Mouse (Mus musculus) hematopoietic stem cell, adult 5-6 weeks (primary cell): ENCODE measurements at regions not wholly inside any gene's neighbourhood (a gene's known extent, or its start where the extent isn't known, plus 50 kb on each side); places are given as distances from the start of the nearest gene placed in this dataset.

Source experiments
- ATAC-seq, 2 experiments: fragments of 125-278 bp in 1 of 2; replicated peaks in 1 of 2; 2 replicates each; pipeline ENCODE4 v1.8.0; 2016 to 2017; ENCODE audit warnings: inconsistent platforms in 2 of 2, mild to moderate bottlenecking in 2 of 2, moderate number of reproducible peaks in 2 of 2, low read depth in 1 of 2, moderate TSS enrichment in 1 of 2; ENCODE audit not compliant: low FRiP score in 2 of 2, poor library complexity in 2 of 2, severe bottlenecking in 2 of 2, insufficient read depth in 1 of 2, low TSS enrichment in 1 of 2

- ATAC-seq: peak; percentile 37 to 45; a peak in 2 of 4 replicates
These were observed 144.8 kb downstream of the Cog6 start for GRCm38 (mm10) chr3:52872260-52872659.

DNA sequence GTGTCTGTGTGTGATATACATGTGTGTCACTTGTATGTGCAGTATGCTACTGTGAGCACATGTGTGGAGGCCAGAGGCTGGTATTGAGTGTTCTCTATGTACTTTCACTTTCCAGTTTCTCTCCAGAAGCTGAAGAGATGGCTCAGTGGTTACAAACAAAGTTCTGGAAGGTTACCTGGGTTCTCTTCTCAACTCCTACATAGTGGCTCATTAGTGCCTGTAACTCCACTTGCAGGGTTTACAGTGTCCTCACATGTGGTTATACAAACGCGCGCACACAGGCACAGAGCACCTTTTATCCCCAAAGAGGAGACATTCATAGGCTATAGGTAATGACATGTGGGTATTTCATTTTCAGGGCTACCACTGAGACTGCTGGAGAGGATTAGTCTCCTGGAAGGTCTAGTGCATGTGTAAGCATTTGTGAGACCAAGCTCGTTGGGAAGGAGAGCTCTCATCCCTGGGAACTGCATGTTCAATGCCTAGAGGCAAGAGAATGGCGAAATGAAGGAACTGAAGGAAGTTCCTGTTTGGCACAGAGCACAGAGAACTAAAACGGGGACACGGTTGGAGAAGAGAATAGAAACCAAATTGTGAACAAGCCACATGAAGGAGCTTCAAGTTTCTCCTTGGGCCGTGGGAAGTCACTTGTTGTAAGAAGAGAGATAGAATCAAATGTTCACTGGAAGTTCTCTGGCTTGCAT is 153.7 kb downstream of the Cog6 start:
- ATAC-seq: no peak; a peak in 1 of 4 replicates

DNA sequence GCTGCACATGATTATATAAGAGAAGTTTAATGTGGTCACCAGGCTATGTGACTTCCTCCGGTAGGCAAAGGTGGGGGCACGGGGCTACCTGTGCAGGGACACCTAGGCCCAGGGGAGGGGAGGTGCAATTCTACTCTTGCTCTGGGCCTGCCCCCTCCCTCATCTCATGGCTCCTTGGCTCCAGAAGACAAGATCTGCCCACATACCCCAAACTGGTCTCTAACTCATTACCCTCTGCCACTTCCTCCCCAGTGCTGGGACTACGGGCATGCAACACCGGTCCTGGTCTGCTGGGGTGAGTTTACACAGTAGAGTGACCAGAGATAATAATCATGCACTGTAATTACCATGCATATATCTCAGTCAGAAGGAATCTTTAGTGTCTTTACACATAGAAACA is 155.0 kb downstream of the Cog6 start:
- no peak for ATAC-seq

- no peak for ATAC-seq
These were observed 155.5 kb downstream of the Cog6 start for GRCm38 (mm10) chr3:52861538-52861937.

DNA sequence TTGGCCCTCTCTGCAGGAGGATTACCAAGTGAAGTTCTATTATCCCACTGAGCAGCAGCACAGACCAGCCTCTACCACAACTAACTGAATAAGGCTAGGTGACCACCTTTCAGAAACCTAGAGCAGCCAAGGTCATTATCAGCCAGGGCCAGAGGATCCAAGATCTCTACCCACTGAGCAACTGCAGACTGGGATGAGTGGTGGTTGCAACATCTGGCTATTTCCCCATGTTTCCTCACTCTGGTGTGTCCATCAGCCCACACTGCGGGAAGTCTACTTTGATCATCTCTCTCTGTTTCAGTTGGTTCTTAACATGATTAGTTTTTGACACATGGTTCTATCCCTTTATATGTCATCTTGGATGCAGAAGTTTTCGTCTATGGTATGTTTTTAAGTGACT is 157.2 kb downstream of the Cog6 start:
- ATAC-seq: no peak

DNA sequence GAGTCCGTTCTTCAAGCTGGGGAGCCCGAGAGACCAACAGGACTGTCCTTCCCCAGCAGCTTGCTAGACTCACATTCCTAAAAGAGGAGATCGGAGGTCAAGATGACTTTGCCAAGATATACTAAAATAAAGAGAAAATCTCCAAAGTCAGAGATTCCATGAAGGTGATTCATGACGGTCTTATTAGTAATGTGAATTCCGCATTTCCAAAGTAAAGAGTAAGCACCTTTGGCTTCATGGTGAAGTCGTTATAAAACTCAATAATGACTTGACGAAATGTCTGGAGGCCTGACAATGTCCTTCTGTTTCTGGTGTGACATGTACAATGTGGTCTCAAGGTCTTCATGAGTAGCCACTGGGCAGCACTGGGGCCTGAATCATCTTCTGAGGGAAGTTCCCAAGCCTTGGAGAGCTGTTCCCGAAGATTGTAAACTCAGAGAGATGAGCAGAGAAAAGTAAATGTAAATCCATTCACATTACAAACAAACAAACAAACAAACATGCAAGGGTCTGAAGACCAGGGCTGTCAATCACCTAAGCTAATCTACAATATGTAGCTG is 157.7 kb downstream of the Cog6 start:
- ATAC-seq: no peak

- ATAC-seq: no peak
These were observed 158.8 kb downstream of the Cog6 start for GRCm38 (mm10) chr3:52858259-52858658.

DNA sequence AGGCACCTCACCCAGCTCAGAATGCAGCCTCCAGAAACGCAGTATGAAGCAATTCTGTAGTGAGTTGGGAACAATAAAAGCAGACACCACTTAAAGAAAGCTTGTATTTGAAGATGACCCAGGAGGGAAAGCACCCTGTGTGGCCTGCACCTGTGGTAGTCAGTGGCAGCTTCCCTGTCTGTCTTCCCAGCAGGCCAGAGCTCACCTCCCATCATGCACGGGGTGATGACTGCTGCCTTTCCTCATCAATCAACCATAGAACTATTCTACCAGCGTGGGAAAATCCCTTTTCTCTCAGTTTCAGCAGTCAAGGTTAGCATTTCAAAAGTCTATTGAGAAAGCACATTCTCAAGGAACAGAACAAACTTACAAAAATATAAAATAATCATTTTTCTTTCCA is 160.0 kb downstream of the Cog6 start:
- no peak for ATAC-seq

DNA sequence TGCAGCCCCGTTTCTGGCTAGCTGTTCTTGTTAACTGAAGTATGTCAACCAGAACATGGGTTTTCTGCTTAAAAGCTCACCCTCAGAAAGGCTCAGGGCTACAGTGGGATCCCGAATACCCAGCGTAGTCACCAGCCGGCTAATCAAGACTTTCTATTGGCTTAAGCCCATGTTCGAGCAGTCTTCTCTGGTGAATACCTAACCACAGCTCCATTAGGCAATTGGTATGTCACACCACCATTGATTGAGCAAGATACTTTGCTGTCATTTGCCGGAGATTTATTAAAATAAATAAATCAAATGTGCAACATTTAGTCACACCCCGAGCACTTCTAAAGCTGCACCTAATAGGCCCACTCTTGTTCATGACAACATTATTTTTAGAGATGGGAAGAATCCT is 162.5 kb downstream of the Cog6 start:
- no peak for ATAC-seq

DNA sequence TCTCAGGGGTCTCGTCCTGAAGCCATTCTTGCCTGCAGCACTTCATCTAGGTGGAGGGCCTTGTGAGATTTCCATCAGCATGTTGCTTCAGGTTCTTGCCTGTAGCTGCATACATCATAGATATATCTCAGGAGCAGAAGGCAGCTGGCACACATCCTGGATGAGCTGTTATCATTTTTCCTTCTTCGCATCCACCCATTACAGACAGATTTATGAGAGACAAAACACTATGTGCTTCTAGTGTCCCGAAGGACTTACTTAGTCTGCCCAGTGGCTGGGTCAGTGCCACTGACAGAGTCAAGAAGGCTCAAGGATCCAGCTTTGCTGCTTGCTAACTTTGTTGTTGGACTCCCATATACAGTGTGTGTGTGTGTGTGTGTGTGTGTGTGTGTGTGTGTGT is 163.9 kb downstream of the Cog6 start:
- ATAC-seq: no peak

- ATAC-seq: no peak
These were observed 171.9 kb downstream of the Cog6 start for GRCm38 (mm10) chr3:52845166-52845565.

GRCm38 (mm10) chr3:52843998-52844397 is 173.0 kb downstream of the Cog6 start:
- peak; percentile 80 to 87 for ATAC-seq

GRCm38 (mm10) chr3:52842866-52843425 is 174.1 kb downstream of the Cog6 start:
- no peak for ATAC-seq

DNA sequence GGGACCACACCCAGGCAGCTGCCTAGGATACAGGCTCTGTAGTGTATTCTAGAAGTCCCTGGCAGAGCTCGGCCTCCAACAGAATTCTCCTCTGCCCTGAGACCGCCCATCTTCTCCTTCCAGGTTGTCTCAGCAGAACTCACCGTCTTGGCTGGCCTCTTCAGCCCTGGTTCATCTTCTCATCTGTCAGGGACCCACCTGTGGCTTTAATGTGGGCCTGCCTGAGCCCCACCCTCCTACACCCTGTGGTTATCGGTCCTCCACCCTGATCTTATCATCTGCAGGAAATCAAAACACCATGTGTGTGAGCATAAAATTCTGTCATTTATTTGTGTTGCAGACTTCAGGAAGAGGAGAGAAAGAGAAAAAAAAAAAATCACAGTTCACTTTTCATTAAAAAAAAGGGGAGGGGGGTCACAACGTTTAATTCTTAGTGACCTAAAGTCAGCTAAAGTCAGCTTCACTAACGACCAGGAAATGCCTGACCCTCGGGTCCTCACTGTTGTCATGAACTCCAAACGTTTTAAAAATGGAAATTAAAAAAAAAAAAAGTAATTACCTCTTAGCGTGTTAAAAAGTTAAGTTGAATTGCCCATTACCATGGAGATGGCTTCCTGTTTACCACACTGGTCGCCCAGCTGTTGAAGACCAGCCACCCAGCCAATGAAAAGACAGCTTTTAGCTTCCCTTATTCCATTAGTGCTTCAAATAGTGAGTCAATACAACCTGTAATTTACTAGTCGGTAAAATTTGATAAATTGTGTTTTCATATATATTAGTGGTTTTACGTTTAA is 176.7 kb downstream of the Cog6 start:
- peak; percentile 36 to 48; a peak in 1 of 4 replicates for ATAC-seq

- no peak for ATAC-seq
These were observed 179.0 kb downstream of the Cog6 start for GRCm38 (mm10) chr3:52838020-52838419.

- no peak for ATAC-seq
These were observed 179.5 kb downstream of the Cog6 start for GRCm38 (mm10) chr3:52837527-52837926.

DNA sequence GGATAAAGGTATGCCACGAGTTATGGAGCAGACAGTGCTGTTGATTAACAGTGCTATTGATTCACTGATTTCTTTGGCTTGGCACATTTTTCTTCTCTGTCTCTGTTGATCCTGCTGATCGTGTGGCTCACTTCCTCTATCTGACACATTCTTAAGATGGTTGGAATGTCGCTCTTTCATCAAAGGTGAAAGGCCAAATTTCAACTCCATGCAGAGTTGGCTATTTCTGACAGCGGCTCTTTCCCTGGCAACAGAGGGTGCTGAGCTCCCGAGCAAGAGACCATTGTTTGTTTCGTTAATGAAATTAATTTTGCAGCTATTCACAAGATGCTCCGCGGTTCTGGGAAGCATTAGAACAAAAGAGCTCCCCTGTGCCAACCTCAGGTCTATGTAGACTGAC is 180.3 kb downstream of the Cog6 start:
- ATAC-seq: no peak

GRCm38 (mm10) chr3:52832421-52832820 is 184.6 kb downstream of the Cog6 start:
- no peak for ATAC-seq
